Mouse (Mus musculus): ENCODE data around the gene Ptprcap. TPM values are rescaled to one million over a fixed set of nuclear protein-coding genes. Genes with fewer than 3 reads are reported as not detected.

The Ptprcap gene
- total RNA-seq, 2 experiments from 2014 or later = 3.2 to 6.7 TPM

GRCm38 (mm10) chr19:4191528-4192250, 38.3 kb downstream of the Ptprcap start, which contains the start of gene Ppp1ca:
TSS of gene Ppp1ca (plus strand) at chr19:4192065.
- DNase-seq = peak; percentile 99
- intact Hi-C loops (cut with DNase I) = no loop called here

GRCm38 (mm10) chr19:4192251-4192985, 39.0 kb downstream of the Ptprcap start:
- intact Hi-C loops (cut with DNase I) = no loop called here
- DNase-seq = no peak

- no peak for DNase-seq
- intact Hi-C loops (cut with DNase I) = no loop called here
These were observed 39.7 kb downstream of the Ptprcap start for GRCm38 (mm10) chr19:4193129-4193528.

- DNase-seq = no peak
- intact Hi-C loops (cut with DNase I) = no loop called here
These were observed 40.8 kb downstream of the Ptprcap start for GRCm38 (mm10) chr19:4194021-4194724.

GRCm38 (mm10) chr19:4194776-4195650, 41.6 kb downstream of the Ptprcap start:
- intact Hi-C loops (cut with DNase I) = loop anchor here (5.0 kb wide), 2 partner anchors 33 to 68 kb away; partner anchors contain the start of genes Aip and Rps6kb2

GRCm38 (mm10) chr19:4196048-4196447, 42.6 kb downstream of the Ptprcap start:
- intact Hi-C loops (cut with DNase I) = loop anchor here (5.0 kb wide), 2 partner anchors 34 to 69 kb away; partner anchors contain the start of genes Aip and Rps6kb2

More at GRCm38 (mm10) chr19:4194776-4195650, 41.6 kb downstream of the Ptprcap start:
- DNase-seq = no peak

GRCm38 (mm10) chr19:4196548-4196947, 43.1 kb downstream of the Ptprcap start:
- intact Hi-C loops (cut with DNase I) = loop anchor here (5.0 kb wide), 2 partner anchors 34 to 69 kb away; partner anchors contain the start of genes Aip and Rps6kb2
- peak; percentile 37 to 43 for DNase-seq

More at GRCm38 (mm10) chr19:4196048-4196447, 42.6 kb downstream of the Ptprcap start:
- no peak for DNase-seq

- DNase-seq = no peak
- intact Hi-C loops (cut with DNase I) = loop anchor here (5.0 kb wide), 2 partner anchors 35 to 70 kb away; partner anchors contain the start of genes Aip and Rps6kb2
These were observed 43.8 kb downstream of the Ptprcap start for GRCm38 (mm10) chr19:4197180-4197579.

GRCm38 (mm10) chr19:4201291-4201909, 48.0 kb downstream of the Ptprcap start, which contains the start of gene Rad9a:
TSS of gene Rad9a (minus strand) at chr19:4201662.
- intact Hi-C loops (cut with DNase I) = no loop called here

GRCm38 (mm10) chr19:4202149-4202548, 48.7 kb downstream of the Ptprcap start:
- no peak for DNase-seq
- intact Hi-C loops (cut with DNase I) = no loop called here

More at GRCm38 (mm10) chr19:4201291-4201909, 48.0 kb downstream of the Ptprcap start, which contains the start of gene Rad9a:
- peak; percentile 93 to 96 for DNase-seq

- intact Hi-C loops (cut with DNase I) = no loop called here
- no peak for DNase-seq
These were observed 49.7 kb downstream of the Ptprcap start for GRCm38 (mm10) chr19:4203148-4203547.

GRCm38 (mm10) chr19:4203604-4204326, 50.4 kb downstream of the Ptprcap start:
- DNase-seq = no peak
- intact Hi-C loops (cut with DNase I) = no loop called here

GRCm38 (mm10) chr19:4204889-4205288, 51.5 kb downstream of the Ptprcap start:
- DNase-seq = no peak
- intact Hi-C loops (cut with DNase I) = loop anchor here (5.0 kb wide), 1 partner anchor 107 kb away; no protein-coding TSS in a partner anchor

Other genes with a start within 250 kb of the Ptprcap start
- 10 to 100 TPM; 16.0 to 20.4 TPM for gene Tcirg1, start 246.5 kb upstream of the Ptprcap start, total RNA-seq (2021)
- gene Ndufs8, start 240.8 kb upstream of the Ptprcap start, total RNA-seq (2021) = 100 to 1,000 TPM; 438 to 441 TPM
- gene Aldh3b1, start 223.8 kb upstream of the Ptprcap start, total RNA-seq (2021) = 1 to 10 TPM; 2.6 to 3.2 TPM
- gene Unc93b1, start 218.4 kb upstream of the Ptprcap start, total RNA-seq (2021) = 10 to 100 TPM; 21.7 to 21.9 TPM
- gene Aldh3b3, start 195.0 kb upstream of the Ptprcap start, total RNA-seq (2021) = under 1 TPM; 0.12 to 0.31 TPM
- gene Aldh3b2, start 181.3 kb upstream of the Ptprcap start, total RNA-seq (2021) = under 1 TPM; 0.57 to 0.59 TPM
- 10 to 100 TPM; 11.7 to 15.2 TPM for gene Acy3, start 167.0 kb upstream of the Ptprcap start, total RNA-seq (2021)
- not detected for gene Tbx10, start 160.9 kb upstream of the Ptprcap start, total RNA-seq (2021)
- 10 to 100 TPM; 66.8 to 69.4 TPM for gene Nudt8, start 153.0 kb upstream of the Ptprcap start, total RNA-seq (2021)
- 1 to 10 TPM; 2.0 to 2.6 TPM for gene Gm49405, start 153.0 kb upstream of the Ptprcap start, total RNA-seq (2021)
- gene Doc2g, start 150.3 kb upstream of the Ptprcap start, total RNA-seq (2021) = 10 to 100 TPM; 73.8 to 83.6 TPM
- gene Ndufv1, start 140.8 kb upstream of the Ptprcap start, total RNA-seq (2021) = 1,000 to 10,000 TPM; 1,061 to 1,067 TPM
- gene Gstp1, start 115.6 kb upstream of the Ptprcap start, total RNA-seq (2021) = 100 to 1,000 TPM; 257 to 271 TPM
- 10 to 100 TPM; 80.8 to 90.7 TPM for gene Gstp2, start 107.6 kb upstream of the Ptprcap start, total RNA-seq (2021)
- not detected for gene Gstp3, start 94.0 kb upstream of the Ptprcap start, total RNA-seq (2021)
- gene Cabp2, start 72.0 kb upstream of the Ptprcap start, total RNA-seq (2021) = not detected
- gene Cdk2ap2, start 56.4 kb upstream of the Ptprcap start, total RNA-seq (2021) = 10 to 100 TPM; 24.2 to 27.5 TPM
- gene Pitpnm1, start 53.6 kb upstream of the Ptprcap start, total RNA-seq (2021) = 10 to 100 TPM; 25.0 to 26.4 TPM
- 10 to 100 TPM; 47.0 to 60.6 TPM for gene Aip, start 27.7 kb upstream of the Ptprcap start, total RNA-seq (2021)
- gene Gpr152, start 13.8 kb upstream of the Ptprcap start, total RNA-seq (2021) = not detected
- gene Cabp4, start 9.6 kb upstream of the Ptprcap start, total RNA-seq (2021) = not detected
- 10 to 100 TPM; 61.9 to 70.9 TPM for gene Coro1b, start 5.0 kb upstream of the Ptprcap start, total RNA-seq (2021)
- 10 to 100 TPM; 21.6 to 23.6 TPM for gene Rps6kb2, start 9.8 kb downstream of the Ptprcap start, total RNA-seq (2021)
- 10 to 100 TPM; 36.1 to 43.3 TPM for gene Carns1, start 21.9 kb downstream of the Ptprcap start, total RNA-seq (2021)
- 1 to 10 TPM; 4.0 to 7.5 TPM for gene Tbc1d10c, start 37.7 kb downstream of the Ptprcap start, total RNA-seq (2021)
- 100 to 1,000 TPM; 368 to 404 TPM for gene Ppp1ca, start 38.5 kb downstream of the Ptprcap start, total RNA-seq (2021)
- 1 to 10 TPM; 4.7 to 5.0 TPM for gene Rad9a, start 48.1 kb downstream of the Ptprcap start, total RNA-seq (2021)
- gene Clcf1, start 60.6 kb downstream of the Ptprcap start, total RNA-seq (2021) = 1 to 10 TPM; 1.6 to 2.0 TPM
- gene AC109138.7, start 60.8 kb downstream of the Ptprcap start, total RNA-seq (2021) = not detected
- 10 to 100 TPM in 1 of 2 experiments, 1 to 10 TPM in 1; 9.5 to 10.8 TPM for gene Pold4, start 78.3 kb downstream of the Ptprcap start, total RNA-seq (2021)
- gene Ssh3, start 115.6 kb downstream of the Ptprcap start, total RNA-seq (2021) = 1 to 10 TPM; 7.2 to 9.9 TPM
- 1 to 10 TPM; 1.0 to 1.4 TPM for gene Ankrd13d, start 129.5 kb downstream of the Ptprcap start, total RNA-seq (2021)
- 10 to 100 TPM; 54.1 to 59.4 TPM for gene Grk2, start 152.6 kb downstream of the Ptprcap start, total RNA-seq (2021)
- 10 to 100 TPM; 47.6 to 49.5 TPM for gene Kdm2a, start 244.7 kb downstream of the Ptprcap start, total RNA-seq (2021)

All from heart, postnatal 14 days (tissue).